Mouse (Mus musculus) erythroblast, embryonic 14.5 days (primary cell): ENCODE measurements around the gene Mtor.

Experiments used
- GATA1 ChIP-seq: IDR thresholded peaks from 2 replicates; pipeline ENCODE4 v1.6.1; 2012; ENCODE audit warnings: low read length, inconsistent platforms, mixed read lengths
- TAL1 ChIP-seq: IDR thresholded peaks from 3 replicates; pipeline ENCODE4 v1.6.1; 2012; ENCODE audit warnings: low read length, inconsistent platforms, mixed read lengths

DNA sequence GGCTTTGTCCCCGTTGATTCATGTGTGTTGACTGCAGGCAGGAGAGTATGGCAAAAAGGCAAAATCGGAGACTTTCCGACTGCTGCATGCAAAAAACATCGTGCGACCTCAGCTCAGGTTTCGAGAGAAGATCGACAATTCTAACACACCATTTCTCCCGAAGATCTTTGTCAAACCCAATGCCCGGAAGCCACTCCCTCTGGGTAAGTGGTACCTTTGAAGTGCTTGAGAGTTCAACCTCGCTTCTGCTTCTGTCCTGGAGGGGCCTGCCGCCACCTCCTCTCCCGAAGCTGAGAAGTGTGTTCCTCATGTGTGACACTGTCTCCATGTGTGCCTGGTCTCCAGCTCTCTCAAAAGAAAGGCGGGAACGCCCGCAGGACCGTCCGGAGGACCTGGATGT, 114.3 kb downstream of the Mtor start:
- TF ChIP-seq TAL1 (no peak), GATA1 (no peak)
